Mouse (Mus musculus) adrenal gland, adult 2 months (tissue): ENCODE measurements around the gene Nt5c3. TPM values are rescaled to one million over a fixed set of nuclear protein-coding genes. Genes with fewer than 3 reads are reported as not detected.
"Not testable (repeated sequence)": the region's sequence is repeated elsewhere in the genome, so short reads cannot be mapped to it uniquely, and the experiment has no call there.

Experiments used
- DNase-seq: peaks from one replicate; pipeline ENCODE4 v3.0.0; 2021
- polyA plus RNA-seq: library from polyadenylated mRNA; depleted of rRNA; stranded (reverse); fragments of >200 nt; gene quantifications from 2 replicates; pipeline ENCODE4 v1.2.3, GENCODE M21; 2012
- total RNA-seq, 2 experiments: library from RNA; stranded (reverse); gene quantifications; 2 replicates each; pipeline ENCODE4 v1.2.3; 2021

The Nt5c3 gene
- total and polyA plus RNA-seq, 3 experiments, result 15.5 to 25.3 (median 17.8) TPM

- no peak for DNase-seq
Observed at GRCm38 (mm10) chr6:56904982-56905381, 18.8 kb downstream of the Nt5c3 start.

GRCm38 (mm10) chr6:56904330-56904729 is 19.4 kb downstream of the Nt5c3 start:
- no peak for DNase-seq

- no peak for DNase-seq
Observed at GRCm38 (mm10) chr6:56903831-56904230, 19.9 kb downstream of the Nt5c3 start.

- no peak for DNase-seq
Observed at GRCm38 (mm10) chr6:56902606-56903520, 20.9 kb downstream of the Nt5c3 start.

- DNase-seq, result peak; percentile 80
Observed at GRCm38 (mm10) chr6:56901824-56902386, 21.8 kb downstream of the Nt5c3 start.

DNA sequence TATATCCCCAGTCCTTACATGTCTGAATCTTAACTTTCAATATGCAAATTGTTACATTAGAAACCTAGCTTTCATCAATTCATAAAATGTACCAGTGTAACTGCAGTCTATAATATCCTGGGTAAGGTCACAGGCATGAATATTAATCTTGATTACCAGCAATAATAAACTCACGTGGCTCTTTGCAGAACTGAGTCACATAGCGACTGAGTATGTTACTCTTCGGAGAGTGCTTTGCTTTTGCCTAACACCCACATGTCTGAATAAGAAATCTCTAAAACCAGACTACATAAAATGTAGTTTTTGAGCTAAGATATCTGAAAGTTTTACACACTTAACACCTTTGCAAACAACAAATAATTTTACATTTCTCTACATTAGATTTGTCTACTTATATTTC is 22.4 kb downstream of the Nt5c3 start:
- no peak for DNase-seq

DNA sequence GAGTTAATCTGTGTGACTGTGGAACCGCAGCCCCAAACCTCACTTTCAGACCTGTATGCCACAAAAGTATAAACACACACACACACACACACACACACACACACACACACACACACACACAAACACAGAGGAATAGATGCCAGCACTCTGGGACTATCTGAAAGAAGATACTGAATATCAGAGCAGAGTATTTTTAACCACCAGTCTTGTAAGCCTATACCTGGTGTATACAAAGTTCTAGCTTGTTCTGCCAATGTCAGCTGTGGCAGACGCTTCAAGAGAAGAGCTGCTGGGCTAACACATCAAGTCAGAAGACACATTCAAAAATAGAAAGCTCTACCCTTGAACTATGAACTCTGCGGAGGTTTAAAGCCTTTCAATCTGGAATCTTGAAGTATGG is 24.1 kb downstream of the Nt5c3 start:
- no peak for DNase-seq

DNA sequence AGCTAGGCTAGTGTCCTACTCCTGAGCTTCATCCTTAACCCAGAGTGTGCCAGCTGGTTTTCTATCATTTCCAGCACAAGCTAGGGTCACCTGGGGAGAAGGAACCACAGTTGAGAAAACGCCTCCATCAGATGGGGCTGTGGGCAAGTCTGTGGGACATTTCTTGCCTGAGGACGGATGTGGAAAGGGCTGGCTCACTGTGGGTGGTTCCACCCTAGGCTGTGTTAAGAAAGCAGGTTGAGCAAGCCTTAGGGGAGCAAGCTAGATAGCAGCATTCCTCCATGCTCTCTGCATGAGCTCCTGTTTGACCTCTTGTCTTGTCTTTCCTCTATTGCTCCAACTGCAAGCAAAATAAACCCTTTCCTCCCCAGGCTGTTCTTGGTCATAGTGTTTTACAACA is 33.0 kb downstream of the Nt5c3 start:
- no peak for DNase-seq

- DNase-seq, result peak; percentile 59
Observed at GRCm38 (mm10) chr6:56888561-56888960, 35.2 kb downstream of the Nt5c3 start.

- no peak for DNase-seq
Observed at GRCm38 (mm10) chr6:56879352-56879955, 44.3 kb downstream of the Nt5c3 start.

DNA sequence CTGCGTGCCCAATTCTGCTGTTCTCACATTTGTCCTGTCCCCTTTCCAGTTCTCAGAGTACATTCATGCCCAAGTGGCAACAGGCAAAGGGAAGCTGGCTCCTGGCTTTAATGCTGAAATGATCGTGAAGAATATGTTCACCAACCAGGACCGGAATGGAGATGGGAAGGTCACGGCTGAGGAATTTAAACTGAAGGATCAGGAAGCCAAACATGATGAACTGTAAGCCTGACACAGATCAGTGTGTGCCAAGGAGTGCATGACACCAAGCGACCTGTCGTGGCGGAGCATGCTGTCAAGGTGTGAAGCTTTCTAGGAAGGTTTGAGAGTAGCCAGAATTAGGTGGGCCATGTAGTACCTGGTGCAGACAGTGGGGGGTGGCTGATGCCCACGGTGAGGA is 45.7 kb downstream of the Nt5c3 start:
- no peak for DNase-seq

GRCm38 (mm10) chr6:56876870-56877269 is 46.9 kb downstream of the Nt5c3 start:
- no peak for DNase-seq

- no peak for DNase-seq
Observed at GRCm38 (mm10) chr6:56870027-56870426, 53.7 kb downstream of the Nt5c3 start.

- DNase-seq, result no peak
Observed at GRCm38 (mm10) chr6:56868565-56868964, 55.2 kb downstream of the Nt5c3 start.

GRCm38 (mm10) chr6:56866899-56867298 is 56.8 kb downstream of the Nt5c3 start:
- DNase-seq, result not testable (repeated sequence)

DNA sequence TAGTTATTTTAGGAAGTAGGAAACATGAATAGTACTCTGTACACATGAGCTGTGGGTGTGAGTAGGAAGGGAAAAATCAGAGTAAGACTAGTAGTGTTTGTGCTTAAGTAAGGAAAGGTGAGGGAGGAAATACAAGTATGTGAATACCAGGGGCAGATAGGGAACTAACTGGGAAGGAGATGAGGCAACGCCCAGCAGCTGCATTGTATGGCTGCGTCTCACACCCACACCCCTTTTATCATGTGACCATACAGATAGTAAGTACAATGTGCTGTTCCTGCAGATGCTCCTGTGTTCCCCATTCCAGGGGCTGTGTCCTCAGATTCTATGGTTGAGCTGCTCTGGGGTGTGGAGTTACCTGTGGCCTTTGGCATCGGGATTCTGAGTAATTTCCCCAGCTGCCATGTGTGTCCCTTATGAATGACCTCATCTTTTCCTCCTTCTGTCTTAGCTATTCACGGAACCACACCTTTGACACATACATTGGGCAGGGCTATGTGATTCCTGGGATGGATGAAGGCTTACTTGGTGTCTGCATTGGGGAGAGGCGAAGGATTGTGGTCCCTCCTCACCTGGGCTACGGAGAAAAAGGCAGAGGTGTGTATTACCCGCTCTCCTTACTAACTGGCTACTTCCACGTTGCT is 63.4 kb downstream of the Nt5c3 start:
- no peak for DNase-seq

DNA sequence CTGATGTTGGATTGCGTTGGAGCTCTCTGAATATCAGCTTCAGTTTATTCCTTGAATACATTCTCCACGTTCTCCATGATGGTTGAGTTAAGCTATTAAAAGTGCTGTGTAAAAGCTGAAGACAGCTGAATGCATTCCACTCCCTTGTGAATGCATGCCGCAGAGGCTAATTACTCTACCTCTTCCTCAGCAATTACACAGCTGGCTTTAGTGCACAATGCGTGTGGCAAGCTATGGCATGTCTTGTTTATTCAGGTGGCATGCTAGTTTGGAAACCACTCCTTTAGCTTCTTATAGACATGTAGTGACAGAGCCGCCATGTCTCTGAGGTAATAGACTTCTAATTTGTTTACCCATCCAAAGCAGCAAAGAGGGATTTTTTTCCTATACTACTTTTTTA is 67.0 kb downstream of the Nt5c3 start:
- no peak for DNase-seq

DNA sequence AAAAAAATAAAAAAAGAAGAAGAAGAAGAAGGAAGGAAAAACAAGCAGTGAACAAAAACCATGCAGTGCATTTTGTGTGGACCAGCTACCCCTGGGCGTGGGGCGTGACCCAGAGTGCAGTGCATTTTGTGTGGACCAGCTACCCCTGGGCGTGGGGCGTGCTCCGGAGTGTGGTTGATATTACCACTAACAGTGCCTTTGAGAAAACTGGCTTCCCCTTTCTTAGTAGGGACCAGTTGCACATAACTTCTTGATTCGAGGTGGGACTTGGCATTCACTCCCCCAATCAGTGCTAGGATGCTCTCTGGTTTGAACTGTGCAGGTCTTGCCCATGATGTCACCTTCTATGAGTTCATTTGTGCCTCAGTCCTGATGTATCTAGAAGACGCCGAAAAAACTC is 68.9 kb downstream of the Nt5c3 start:
- DNase-seq, result no peak

DNA sequence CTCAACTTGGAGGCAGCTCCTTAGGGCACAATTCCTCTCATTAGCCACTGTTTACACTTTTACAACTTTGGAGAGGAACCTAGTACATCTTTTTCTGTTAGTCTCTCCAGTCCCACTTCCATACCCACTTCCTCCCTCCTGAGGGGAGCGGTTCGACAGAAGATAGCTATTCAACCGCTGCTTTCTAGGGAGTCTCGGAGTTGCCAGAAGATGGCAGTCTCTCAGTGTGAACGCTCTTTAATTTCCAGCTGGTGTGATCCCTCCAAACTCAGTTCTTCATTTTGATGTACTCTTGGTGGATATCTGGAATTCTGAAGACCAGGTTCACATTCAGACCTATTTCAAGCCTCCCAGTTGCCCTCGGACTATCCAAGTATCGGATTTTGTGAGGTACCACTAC is 73.4 kb downstream of the Nt5c3 start:
- no peak for DNase-seq

DNA sequence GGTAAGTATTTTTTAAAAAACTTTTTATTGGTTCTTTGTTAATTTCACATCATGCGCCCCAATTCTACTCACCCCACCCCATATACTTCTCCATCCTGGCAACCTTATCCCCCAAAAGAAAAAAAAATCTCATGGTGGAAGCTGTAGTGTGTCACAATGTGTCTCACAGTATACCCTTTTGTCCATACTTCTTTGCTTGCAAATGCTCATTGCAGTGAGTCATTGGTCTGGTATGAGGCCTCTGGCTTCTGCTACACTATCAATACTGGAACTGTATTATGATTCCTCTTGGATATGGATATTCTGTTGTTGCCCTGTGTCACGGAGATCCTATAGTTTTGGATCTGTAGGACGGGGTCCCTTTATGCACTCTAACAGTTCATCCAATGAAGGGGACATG is 74.8 kb downstream of the Nt5c3 start:
- no peak for DNase-seq

GRCm38 (mm10) chr6:56844365-56844764 is 79.4 kb downstream of the Nt5c3 start:
- DNase-seq, result no peak

- no peak for DNase-seq
Observed at GRCm38 (mm10) chr6:56843229-56843628, 80.5 kb downstream of the Nt5c3 start.

GRCm38 (mm10) chr6:56837621-56838020 is 86.1 kb downstream of the Nt5c3 start:
- no peak for DNase-seq
